Mouse (Mus musculus): ENCODE data around the gene Hand1. TPM values are rescaled to one million over a fixed set of nuclear protein-coding genes. Genes with fewer than 3 reads are reported as not detected.
"Not testable (repeated sequence)": the region's sequence is repeated elsewhere in the genome, so short reads cannot be mapped to it uniquely, and the experiment has no call there.

Hand1 gene
- polyA plus RNA-seq, 1 experiment = not detected

- H3K79me2 ChIP-seq (ENCODE audit: control insufficient read depth, insufficient read depth) = no peaks in the 10 kb centered on the region
- H3K27me3 ChIP-seq (ENCODE audit: control insufficient read depth, insufficient read depth, insufficient read length) = peaks cover 71% of the 10 kb centered on the region
- TF ChIP-seq MAX (IDR thresholded peaks at IDR 0.05) (no peak), MYOD1 (IDR thresholded peaks at IDR 0.05; ENCODE audit: control insufficient read depth, insufficient read length, low read depth) (no peak), USF1 (IDR thresholded peaks at IDR 0.05; ENCODE audit: low read depth) (no peak), FOSL1 (IDR thresholded peaks at IDR 0.05; ENCODE audit: insufficient read depth, low read length, poor library complexity, severe bottlenecking) (no peak), CTCF (IDR thresholded peaks at IDR 0.05; ENCODE audit: control insufficient read depth, insufficient read depth, insufficient read length) (no peak), CEBPB (IDR thresholded peaks at IDR 0.05; ENCODE audit: low read depth) (no peak), MYOG (IDR thresholded peaks at IDR 0.05; ENCODE audit: control insufficient read depth, extremely low read depth, insufficient read length) (no peak)
- H3ac ChIP-seq (ENCODE audit: control insufficient read depth, insufficient read length, low read depth) = no peak overlapping the region
- no peaks in the 10 kb centered on the region for H3K36me3 ChIP-seq (ENCODE audit: control insufficient read depth, insufficient read depth)
- no peaks in the 10 kb centered on the region for H3K79me3 ChIP-seq (ENCODE audit: low read depth)
- no peak overlapping the region for H3K4me3 ChIP-seq (ENCODE audit: insufficient read depth, poor library complexity, severe bottlenecking)
Observed at GRCm38 (mm10) chr11:57829871-57830775, 2.5 kb downstream of the Hand1 start.

GRCm38 (mm10) chr11:57828955-57829870 lies 3.4 kb downstream of the Hand1 start:
- Histone ChIP-seq H3K4me3 (ENCODE audit: insufficient read depth, poor library complexity, severe bottlenecking) (no peak overlapping the region), H3K27me3 (ENCODE audit: control insufficient read depth, insufficient read depth, insufficient read length) (peaks cover 66% of the 10 kb centered on the region), H3K79me3 (ENCODE audit: low read depth) (no peaks in the 10 kb centered on the region), H3K36me3 (ENCODE audit: control insufficient read depth, insufficient read depth) (no peaks in the 10 kb centered on the region), H3K79me2 (ENCODE audit: control insufficient read depth, insufficient read depth) (no peaks in the 10 kb centered on the region), H3ac (ENCODE audit: control insufficient read depth, insufficient read length, low read depth) (no peak overlapping the region)
- TF ChIP-seq MYOD1 (IDR thresholded peaks at IDR 0.05; ENCODE audit: control insufficient read depth, insufficient read length, low read depth) (no peak), CEBPB (IDR thresholded peaks at IDR 0.05; ENCODE audit: low read depth) (no peak), MYOG (IDR thresholded peaks at IDR 0.05; ENCODE audit: control insufficient read depth, extremely low read depth, insufficient read length) (no peak), CTCF (IDR thresholded peaks at IDR 0.05; ENCODE audit: control insufficient read depth, insufficient read depth, insufficient read length) (no peak), USF1 (IDR thresholded peaks at IDR 0.05; ENCODE audit: low read depth) (no peak), MAX (IDR thresholded peaks at IDR 0.05) (no peak), FOSL1 (IDR thresholded peaks at IDR 0.05; ENCODE audit: insufficient read depth, low read length, poor library complexity, severe bottlenecking) (no peak)

GRCm38 (mm10) chr11:57827915-57828545 lies 4.6 kb downstream of the Hand1 start:
- peaks cover 54% of the 10 kb centered on the region for H3K27me3 ChIP-seq (ENCODE audit: control insufficient read depth, insufficient read depth, insufficient read length)
- no peaks in the 10 kb centered on the region for H3K79me3 ChIP-seq (ENCODE audit: low read depth)
- no peaks in the 10 kb centered on the region for H3K79me2 ChIP-seq (ENCODE audit: control insufficient read depth, insufficient read depth)
- no peak overlapping the region for H3ac ChIP-seq (ENCODE audit: control insufficient read depth, insufficient read length, low read depth)
- no peak for TF ChIP-seq FOSL1 (IDR thresholded peaks at IDR 0.05; ENCODE audit: insufficient read depth, low read length, poor library complexity, severe bottlenecking)
- no peak for TF ChIP-seq MYOG (IDR thresholded peaks at IDR 0.05; ENCODE audit: control insufficient read depth, extremely low read depth, insufficient read length)
- TF ChIP-seq MAX (IDR thresholded peaks at IDR 0.05) = no peak
- no peak for TF ChIP-seq MYOD1 (IDR thresholded peaks at IDR 0.05; ENCODE audit: control insufficient read depth, insufficient read length, low read depth)
- no peak for TF ChIP-seq USF1 (IDR thresholded peaks at IDR 0.05; ENCODE audit: low read depth)
- no peak for TF ChIP-seq CEBPB (IDR thresholded peaks at IDR 0.05; ENCODE audit: low read depth)
- TF ChIP-seq CTCF (IDR thresholded peaks at IDR 0.05; ENCODE audit: control insufficient read depth, insufficient read depth, insufficient read length) = no peak
- H3K36me3 ChIP-seq (ENCODE audit: control insufficient read depth, insufficient read depth) = no peaks in the 10 kb centered on the region
- H3K4me3 ChIP-seq (ENCODE audit: insufficient read depth, poor library complexity, severe bottlenecking) = no peak overlapping the region

- H3K79me2 ChIP-seq (ENCODE audit: control insufficient read depth, insufficient read depth) = no peaks in the 10 kb centered on the region
- no peak overlapping the region for H3K4me3 ChIP-seq (ENCODE audit: insufficient read depth, poor library complexity, severe bottlenecking)
- no peak for TF ChIP-seq USF1 (IDR thresholded peaks at IDR 0.05; ENCODE audit: low read depth)
- TF ChIP-seq MAX (IDR thresholded peaks at IDR 0.05) = no peak
- no peak for TF ChIP-seq FOSL1 (IDR thresholded peaks at IDR 0.05; ENCODE audit: insufficient read depth, low read length, poor library complexity, severe bottlenecking)
- no peak for TF ChIP-seq CEBPB (IDR thresholded peaks at IDR 0.05; ENCODE audit: low read depth)
- TF ChIP-seq MYOD1 (IDR thresholded peaks at IDR 0.05; ENCODE audit: control insufficient read depth, insufficient read length, low read depth) = no peak
- no peak overlapping the region for H3ac ChIP-seq (ENCODE audit: control insufficient read depth, insufficient read length, low read depth)
- H3K36me3 ChIP-seq (ENCODE audit: control insufficient read depth, insufficient read depth) = no peaks in the 10 kb centered on the region
- H3K79me3 ChIP-seq (ENCODE audit: low read depth) = no peaks in the 10 kb centered on the region
- peaks cover 47% of the 10 kb centered on the region for H3K27me3 ChIP-seq (ENCODE audit: control insufficient read depth, insufficient read depth, insufficient read length)
Observed at GRCm38 (mm10) chr11:57827048-57827914, 5.3 kb downstream of the Hand1 start.

GRCm38 (mm10) chr11:57825234-57825633 lies 7.4 kb downstream of the Hand1 start:
- H3K4me3 ChIP-seq (ENCODE audit: insufficient read depth, poor library complexity, severe bottlenecking); H3ac ChIP-seq (ENCODE audit: control insufficient read depth, insufficient read length, low read depth); H3K79me3 ChIP-seq (ENCODE audit: low read depth); H3K79me2 ChIP-seq (ENCODE audit: control insufficient read depth, insufficient read depth); H3K36me3 ChIP-seq (ENCODE audit: control insufficient read depth, insufficient read depth): not testable (repeated sequence)
- H3K27me3 ChIP-seq (ENCODE audit: control insufficient read depth, insufficient read depth, insufficient read length) = peaks cover 34% of the 10 kb centered on the region

Data from C2C12 (cell line).